Mouse (Mus musculus) limb, embryonic 12.5 days (tissue): ENCODE data around the gene Gm10681. TPM values are rescaled to one million over a fixed set of nuclear protein-coding genes. Genes with fewer than 3 reads are reported as not detected.
"Not testable (repeated sequence)": the region's sequence is repeated elsewhere in the genome, so short reads cannot be mapped to it uniquely, and the experiment has no call there.

Experiments
- ATAC-seq: fragments of 200-750 bp; cut with Nextera tagmentation; 2 replicates; pipeline ENCODE4 v1.8.0; 2017; ENCODE audit warnings: low read depth, moderate TSS enrichment; ENCODE audit not compliant: insufficient number of reproducible peaks, insufficient read depth, low FRiP score, low TSS enrichment
- H3K27ac ChIP-seq: fragments of 300-500 bp; sonication (generic); 2 replicates; pipeline ENCODE4 v1.5.1; 2016; ENCODE audit warnings: mild to moderate bottlenecking, moderate library complexity
- H3K27me3 ChIP-seq: fragments of 300-500 bp; sonication (generic); 2 replicates; pipeline ENCODE4 v1.6.1; 2016; ENCODE audit warnings: mild to moderate bottlenecking, moderate library complexity
- H3K36me3 ChIP-seq: fragments of 300-500 bp; sonication (generic); 2 replicates; pipeline ENCODE4 v1.6.1; 2016; ENCODE audit warnings: mild to moderate bottlenecking, moderate library complexity
- H3K4me1 ChIP-seq: fragments of 300-500 bp; sonication (generic); replicated peaks from 2 replicates; pipeline ENCODE4 v1.6.1; 2016
- H3K4me2 ChIP-seq: fragments of 300-500 bp; sonication (generic); 2 replicates; pipeline ENCODE4 v1.6.1; 2016; ENCODE audit warnings: mild to moderate bottlenecking, moderate library complexity
- H3K4me3 ChIP-seq: fragments of 300-500 bp; sonication (generic); replicated peaks from 2 replicates; pipeline ENCODE4 v1.5.1; 2016; ENCODE audit warnings: mild to moderate bottlenecking
- H3K9ac ChIP-seq: fragments of 300-500 bp; sonication (generic); replicated peaks from 2 replicates; pipeline ENCODE4 v1.6.1; 2016; ENCODE audit warnings: mild to moderate bottlenecking, moderate library complexity
- H3K9me3 ChIP-seq: fragments of 300-500 bp; sonication (generic); 2 replicates; pipeline ENCODE4 v1.6.1; 2016; ENCODE audit warnings: mild to moderate bottlenecking, moderate library complexity
- WGBS: fragments of 180-500 bp; shearing (Covaris S2); methylation state at CpG from one replicate; pipeline ENCODE4 v1.1.7; 2016; 5-methylcytosine and 5-hydroxymethylcytosine counted together
- polyA plus RNA-seq: library from polyadenylated mRNA; unstranded; fragments of >200 nt; fragmentation: Nextera tagmentation; extraction: Ambion mirVana; gene quantifications from 2 replicates; pipeline ENCODE4 v1.2.1, GENCODE M21; 2016

Gene Gm10681
- polyA plus RNA-seq, 1 experiment from 2014 or later = not detected

DNA sequence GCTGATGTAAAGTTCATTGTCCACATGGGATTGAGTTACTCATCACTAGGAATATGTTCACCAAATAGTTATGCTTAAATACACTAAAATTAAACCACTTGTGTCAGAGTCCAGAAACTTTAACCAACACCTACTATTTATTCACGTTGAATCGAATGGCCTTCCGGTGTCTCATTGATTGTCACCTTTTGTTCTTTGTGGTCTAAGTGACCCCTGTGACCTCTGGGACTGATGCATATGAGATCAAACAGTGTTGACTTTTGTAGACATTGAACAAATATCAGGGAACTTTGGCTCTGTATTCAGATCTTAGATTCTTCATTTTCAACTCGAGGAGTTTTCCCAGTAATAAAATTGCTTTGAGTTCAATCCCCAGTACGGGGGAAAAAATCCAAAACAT lies 81.4 kb downstream of the Gm10681 start:
- H3K36me3 ChIP-seq, H3K9me3 ChIP-seq, H3K4me2 ChIP-seq, ATAC-seq, H3K4me1 ChIP-seq, H3K27ac ChIP-seq, H3K27me3 ChIP-seq, H3K4me3 ChIP-seq, H3K9ac ChIP-seq: not testable (repeated sequence)
- no CpG with 5 or more reads among the region's 5 CpGs for WGBS

Other genes with a start within 250 kb of the Gm10681 start
- gene Phgdh, start 248.8 kb downstream of the Gm10681 start, polyA plus RNA-seq = 282 and 290 TPM in 2 replicates
- 8.9 and 9.6 TPM in 2 replicates for gene Zfp697, start 206.3 kb downstream of the Gm10681 start, polyA plus RNA-seq
- gene Gm4450, start 131.7 kb downstream of the Gm10681 start, polyA plus RNA-seq = 0.13 TPM in 1 of 2 replicates, not detected in the other
- not detected in 2 replicates for gene Hsd3b4, start 78.3 kb downstream of the Gm10681 start, polyA plus RNA-seq
- not detected in 2 replicates for gene Hsd3b5, start 41.4 kb upstream of the Gm10681 start, polyA plus RNA-seq
- gene Hsd3b2, start 135.7 kb upstream of the Gm10681 start, polyA plus RNA-seq = 0.06 TPM in 1 of 2 replicates, not detected in the other
- gene Hsd3b3, start 174.3 kb upstream of the Gm10681 start, polyA plus RNA-seq = 0.18 TPM in 1 of 2 replicates, not detected in the other
- 31.6 and 33.2 TPM in 2 replicates for gene Hsd3b6, start 225.6 kb upstream of the Gm10681 start, polyA plus RNA-seq